Mouse (Mus musculus) bone marrow, adult 2 months (tissue): ENCODE data around the gene Grik4.

ENCODE experiments used
- CTCF ChIP-seq: fragments of 200-500 bp; IDR thresholded peaks from 2 replicates; pipeline ENCODE4 v1.5.1; 2011; ENCODE audit warnings: low read length, control low read depth; ENCODE audit not compliant: control insufficient read depth, insufficient read depth
- POLR2A ChIP-seq: fragments of 200-500 bp; IDR thresholded peaks from 2 replicates; pipeline ENCODE4 v1.6.1; 2011; ENCODE audit warnings: low read depth, mild to moderate bottlenecking, control low read depth, low read length, borderline replicate concordance; ENCODE audit not compliant: control insufficient read depth

- TF ChIP-seq CTCF = no peak
- no peak for TF ChIP-seq POLR2A
These were observed 46.2 kb downstream of the Grik4 start for GRCm38 (mm10) chr9:42898091-42898591.
